Mouse (Mus musculus) cerebellum, postnatal 4 days (tissue): ENCODE measurements around the gene Plcb1.

ENCODE experiments used
- DNase-seq, 2 experiments: peaks; one replicate each; pipeline ENCODE4 v3.0.0; 2022; ENCODE audit warnings: low spot score in 2 of 2, mixed read lengths in 1 of 2

Gene Plcb1

DNA sequence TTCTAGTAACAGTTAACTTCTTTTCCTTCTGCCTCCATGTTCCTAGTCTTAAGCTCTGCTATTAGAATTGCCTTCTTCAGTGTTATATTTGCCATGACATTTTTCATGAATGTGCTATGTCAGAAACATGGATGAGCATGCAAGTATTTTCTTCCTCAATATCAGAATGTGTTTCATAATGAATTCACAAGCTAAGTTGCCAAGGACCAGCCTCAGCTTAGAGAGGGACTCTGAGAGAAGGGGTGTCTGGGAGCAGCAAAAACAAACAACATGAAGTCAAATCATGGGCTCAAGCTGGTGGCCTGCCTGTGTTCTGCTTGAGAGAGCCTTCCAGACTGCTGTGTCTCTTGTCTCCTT is 718.1 kb downstream of the Plcb1 start:
- DNase-seq: no peak

DNA sequence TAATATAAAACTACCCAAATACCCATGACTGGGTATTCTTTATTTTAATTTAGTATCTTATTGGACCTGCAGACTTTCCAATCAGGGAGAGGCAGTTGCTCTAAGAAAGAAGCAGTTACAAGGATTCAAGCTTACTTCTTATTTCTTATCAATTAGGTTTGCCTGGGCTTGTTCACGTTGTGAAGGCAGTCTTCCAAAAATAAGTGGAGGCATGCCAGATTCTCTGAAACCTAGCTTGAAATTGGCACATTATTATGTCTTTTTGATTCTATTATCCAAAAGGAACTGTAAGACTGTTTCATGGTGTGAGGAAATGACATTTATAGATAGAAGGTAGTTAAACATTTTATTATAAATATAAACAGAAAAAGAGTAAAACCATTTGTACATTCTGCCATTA is 721.2 kb downstream of the Plcb1 start:
- no peak for DNase-seq

DNA sequence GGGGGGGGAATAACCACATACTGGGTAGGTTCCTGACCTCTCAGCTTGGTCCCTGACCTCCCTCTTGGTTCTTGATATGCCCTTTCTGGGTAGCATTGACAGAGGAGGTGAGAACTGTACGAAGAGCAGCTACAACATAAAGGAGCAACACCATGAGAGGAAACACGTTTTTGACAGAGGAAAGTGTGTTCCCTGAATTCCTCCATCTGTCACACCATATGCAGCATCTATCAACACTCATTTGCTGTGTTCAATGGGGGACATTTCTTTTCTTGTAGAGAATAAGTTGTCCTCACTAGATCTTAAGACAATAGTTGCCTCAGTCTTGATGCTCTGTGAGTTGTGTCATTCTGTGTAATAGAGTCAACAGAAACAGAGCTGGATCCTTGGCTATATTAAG is 733.1 kb downstream of the Plcb1 start:
- DNase-seq: no peak
